Mouse (Mus musculus) kidney, adult 2 months (tissue): ENCODE measurements at regions not wholly inside any gene's neighbourhood (a gene's known extent, or its start where the extent isn't known, plus 50 kb on each side); places are given as distances from the start of the nearest gene placed in this dataset.

ENCODE experiments used
- DNase-seq: peaks from one replicate; pipeline ENCODE4 v3.0.0; 2021
- H3K27ac ChIP-seq: fragments of 200-500 bp; 2 replicates; pipeline ENCODE4 v1.5.1; 2012; ENCODE audit warnings: low read depth, low read length, control low read depth, inconsistent platforms; ENCODE audit not compliant: insufficient read depth
- H3K27me3 ChIP-seq: fragments of 200-500 bp; replicated peaks from 2 replicates; pipeline ENCODE4 v1.6.1; 2012; ENCODE audit warnings: mild to moderate bottlenecking, moderate library complexity, low read length, inconsistent platforms; ENCODE audit not compliant: control insufficient read depth, insufficient read depth
- H3K36me3 ChIP-seq: fragments of 200-500 bp; 2 replicates; pipeline ENCODE4 v1.6.1; 2012; ENCODE audit warnings: mild to moderate bottlenecking, moderate library complexity, low read length, inconsistent platforms; ENCODE audit not compliant: control insufficient read depth, insufficient read depth
- H3K4me1 ChIP-seq: fragments of 200-500 bp; 2 replicates; pipeline ENCODE4 v1.6.1; 2011; ENCODE audit warnings: low read length; ENCODE audit not compliant: control insufficient read depth, insufficient read depth
- H3K4me3 ChIP-seq: fragments of 200-500 bp; 2 replicates; pipeline ENCODE4 v1.5.1; 2011; ENCODE audit warnings: mild to moderate bottlenecking, low read depth, low read length, control low read depth; ENCODE audit not compliant: insufficient read depth
- CTCF ChIP-seq: fragments of 200-500 bp; conservative IDR thresholded peaks from 2 replicates; pipeline ENCODE4 v1.5.1; 2011; ENCODE audit warnings: low read depth, mild to moderate bottlenecking, control low read depth, low read length, moderate library complexity, mixed read lengths; ENCODE audit not compliant: insufficient read depth, insufficient read length
- POLR2A ChIP-seq: fragments of 200-500 bp; IDR thresholded peaks from one replicate; pipeline ENCODE4 v1.6.1; 2011; ENCODE audit warnings: low read depth, low read length, control low read depth
- WGBS: fragments of 180-500 bp; shearing (Covaris S2); methylation state at CpG from one replicate; pipeline ENCODE4 v1.1.7; 2018; 5-methylcytosine and 5-hydroxymethylcytosine counted together

- peak; percentile 2 for DNase-seq
- Histone ChIP-seq H3K4me3 (no peak overlapping the region), H3K36me3 (no peaks in the 10 kb centered on the region), H3K4me1 (no peaks in the 10 kb centered on the region), H3K27ac (no peak overlapping the region), H3K27me3 (no peaks in the 10 kb centered on the region)
- WGBS, result 24% methylated on average over 6 of the region's 6 CpGs
- TF ChIP-seq POLR2A, result no peak
- no peak for TF ChIP-seq CTCF
These were observed 626.2 kb upstream of the Vrk2 start for GRCm38 (mm10) chr11:27219715-27220699.

GRCm38 (mm10) chr11:27215752-27216151 is 622.0 kb upstream of the Vrk2 start:
- DNase-seq, result no peak
- Histone ChIP-seq H3K4me1 (no peaks in the 10 kb centered on the region), H3K36me3 (no peaks in the 10 kb centered on the region), H3K27ac (no peak overlapping the region), H3K27me3 (no peaks in the 10 kb centered on the region), H3K4me3 (no peak overlapping the region)
- TF ChIP-seq POLR2A, result no peak
- TF ChIP-seq CTCF, result no peak
- 62% methylated on average over 3 of the region's 3 CpGs for WGBS

GRCm38 (mm10) chr11:27203330-27204214 is 609.8 kb upstream of the Vrk2 start:
- DNase-seq, result no peak
- 38% methylated on average over 17 of the region's 17 CpGs for WGBS
- no peaks in the 10 kb centered on the region for H3K4me1 ChIP-seq
- no peak overlapping the region for H3K27ac ChIP-seq
- no peak for TF ChIP-seq POLR2A
- no peak for TF ChIP-seq CTCF
- no peaks in the 10 kb centered on the region for H3K36me3 ChIP-seq
- no peak overlapping the region for H3K4me3 ChIP-seq
- H3K27me3 ChIP-seq, result no peaks in the 10 kb centered on the region

GRCm38 (mm10) chr11:27184035-27184434 is 590.2 kb upstream of the Vrk2 start:
- Histone ChIP-seq H3K4me3 (no peak overlapping the region), H3K27ac (no peak overlapping the region), H3K36me3 (no peaks in the 10 kb centered on the region), H3K4me1 (no peaks in the 10 kb centered on the region), H3K27me3 (no peaks in the 10 kb centered on the region; the same call in 1 of the 2 replicates)
- WGBS, result 62% methylated on average over 2 of the region's 2 CpGs
- TF ChIP-seq CTCF (no peak), POLR2A (no peak)
- DNase-seq, result no peak

GRCm38 (mm10) chr11:27183422-27183821 is 589.6 kb upstream of the Vrk2 start:
- no peak for DNase-seq
- no peaks in the 10 kb centered on the region; the same call in 1 of the 2 replicates for H3K27me3 ChIP-seq
- H3K4me1 ChIP-seq, result no peaks in the 10 kb centered on the region
- no peaks in the 10 kb centered on the region for H3K36me3 ChIP-seq
- H3K27ac ChIP-seq, result no peak overlapping the region
- H3K4me3 ChIP-seq, result no peak overlapping the region
- no peak for TF ChIP-seq POLR2A
- TF ChIP-seq CTCF, result no peak

GRCm38 (mm10) chr11:27160411-27160810 is 566.6 kb upstream of the Vrk2 start:
- H3K27ac ChIP-seq, result no peak overlapping the region
- DNase-seq, result no peak
- no peaks in the 10 kb centered on the region for H3K4me1 ChIP-seq
- no peaks in the 10 kb centered on the region; the same call in 1 of the 2 replicates for H3K27me3 ChIP-seq
- TF ChIP-seq CTCF (no peak), POLR2A (no peak)
- H3K4me3 ChIP-seq, result no peak overlapping the region
- no peaks in the 10 kb centered on the region for H3K36me3 ChIP-seq
